Mouse (Mus musculus) cerebellum, postnatal 25 days (tissue): ENCODE results near the gene Gcdh.

Source experiments
- DNase-seq, 2 experiments: peaks; one replicate each; pipeline ENCODE4 v3.0.0; 2021; ENCODE audit warnings: mixed read lengths in 2 of 2

Gcdh gene

GRCm38 (mm10) chr8:84871376-84872308 is 22.1 kb downstream of the Gcdh start, which contains the start of gene Syce2:
TSS of gene Syce2 (plus strand) at chr8:84872111.
- peak; percentile 66 to 83 for DNase-seq

GRCm38 (mm10) chr8:84856864-84857441 is 36.8 kb downstream of the Gcdh start, which contains the start of gene Farsa:
TSS of gene Farsa (plus strand) at chr8:84856989.
- peak; percentile 92 to 95 for DNase-seq

- no peak for DNase-seq
Observed at GRCm38 (mm10) chr8:84856434-84856833, 37.3 kb downstream of the Gcdh start.

- no peak for DNase-seq
Observed at GRCm38 (mm10) chr8:84847684-84848435, 45.9 kb downstream of the Gcdh start.

- DNase-seq = peak; percentile 99
Observed at GRCm38 (mm10) chr8:84846722-84847572, 46.8 kb downstream of the Gcdh start, which contains the start of gene Calr. TSS of gene Calr (minus strand) at chr8:84846934.

GRCm38 (mm10) chr8:84846094-84846721 is 47.5 kb downstream of the Gcdh start:
- no peak for DNase-seq

GRCm38 (mm10) chr8:84845355-84846093 is 48.2 kb downstream of the Gcdh start:
- peak; percentile 65 to 74 for DNase-seq

GRCm38 (mm10) chr8:84844397-84845070 is 49.2 kb downstream of the Gcdh start:
- peak in 1 of 2 experiments; percentile 18 for DNase-seq

- no peak for DNase-seq
Observed at GRCm38 (mm10) chr8:84841514-84841913, 52.2 kb downstream of the Gcdh start.

GRCm38 (mm10) chr8:84840248-84840999 is 53.3 kb downstream of the Gcdh start, which contains the start of gene Rad23a:
TSS of gene Rad23a (minus strand) at chr8:84840665.
- DNase-seq = peak; percentile 93 to 95

GRCm38 (mm10) chr8:84839875-84840247 is 53.9 kb downstream of the Gcdh start:
- DNase-seq = no peak

GRCm38 (mm10) chr8:84839411-84839810 is 54.3 kb downstream of the Gcdh start:
- no peak for DNase-seq

GRCm38 (mm10) chr8:84838513-84838912 is 55.2 kb downstream of the Gcdh start:
- no peak for DNase-seq

- DNase-seq = peak in 1 of 2 experiments; percentile 26
Observed at GRCm38 (mm10) chr8:84837912-84838470, 55.7 kb downstream of the Gcdh start.

- DNase-seq = peak; percentile 66 to 75
Observed at GRCm38 (mm10) chr8:84837149-84837911, 56.4 kb downstream of the Gcdh start.
